Mouse (Mus musculus) CH12.LX (cell line): ENCODE data around the gene Ovch2. TPM values are rescaled to one million over a fixed set of nuclear protein-coding genes. Genes with fewer than 3 reads are reported as not detected.

Experiments
- DNase-seq: peaks from one replicate; pipeline ENCODE4 v3.0.0-alpha.2; 2013; ENCODE audit errors: extremely low read depth
- H3K27ac ChIP-seq: 2 replicates; pipeline ENCODE4 v1.5.1; 2012; ENCODE audit warnings: low read depth, mild to moderate bottlenecking, control low read depth, moderate library complexity; ENCODE audit not compliant: insufficient read depth
- H3K27me3 ChIP-seq: replicated peaks from 2 replicates; pipeline ENCODE3; 2012; ENCODE audit warnings: inconsistent platforms
- H3K36me3 ChIP-seq, 2 experiments: replicated peaks in 1 of 2; 2 replicates each; pipeline versions ENCODE3 to v1.6.1; 2012; ENCODE audit warnings: inconsistent platforms in 1 of 2, low read length in 1 of 2, mild to moderate bottlenecking in 1 of 2, mixed read lengths in 1 of 2, moderate library complexity in 1 of 2; ENCODE audit not compliant: control insufficient read depth in 1 of 2, insufficient read depth in 1 of 2
- H3K4me1 ChIP-seq, 2 experiments: 2 replicates each; pipeline ENCODE4 v1.6.1; 2012; ENCODE audit warnings: inconsistent platforms in 1 of 2, moderate library complexity in 1 of 2; ENCODE audit not compliant: insufficient read depth in 2 of 2, control insufficient read depth in 1 of 2
- H3K4me2 ChIP-seq: 2 replicates; pipeline ENCODE4 v1.6.1; 2012; ENCODE audit warnings: low read depth, mild to moderate bottlenecking, control low read depth; ENCODE audit not compliant: poor library complexity, insufficient read depth, severe bottlenecking
- H3K4me3 ChIP-seq, 3 experiments: fragments of 150-350 bp in 1 of 3; sonication (generic) in 1 of 3; replicated peaks in 1 of 3; 2 replicates each; pipeline versions ENCODE3 to v1.5.1; 2011 to 2012; ENCODE audit warnings: low read depth in 2 of 3, low read length in 2 of 3, mild to moderate bottlenecking in 2 of 3, moderate library complexity in 2 of 3, control low read depth in 1 of 3, improper control_type of control experiment in 1 of 3, inconsistent platforms in 1 of 3, mixed read lengths in 1 of 3; ENCODE audit not compliant: poor library complexity in 1 of 3
- H3K79me2 ChIP-seq: replicated peaks from 2 replicates; pipeline ENCODE4 v1.6.1; 2012; ENCODE audit warnings: mild to moderate bottlenecking, moderate library complexity; ENCODE audit not compliant: control insufficient read depth, poor library complexity, insufficient read depth, severe bottlenecking; ENCODE audit errors: extremely low read depth
- H3K9ac ChIP-seq: 2 replicates; pipeline ENCODE4 v1.6.1; 2012; ENCODE audit warnings: low read depth, mild to moderate bottlenecking, control low read depth, moderate library complexity; ENCODE audit not compliant: insufficient read depth
- H3K9me3 ChIP-seq: replicated peaks from 2 replicates; pipeline ENCODE3; 2012; ENCODE audit warnings: low read length, inconsistent platforms, mixed read lengths
- BHLHE40 ChIP-seq: IDR thresholded peaks from 2 replicates; pipeline ENCODE4 v1.6.1; 2011; ENCODE audit warnings: mild to moderate bottlenecking, low read depth, low read length, improper control_type of control experiment
- CHD2 ChIP-seq: IDR thresholded peaks from 2 replicates; pipeline ENCODE4 v1.6.1; 2011; ENCODE audit warnings: low read length, improper control_type of control experiment
- CTCF ChIP-seq, 2 experiments: IDR thresholded peaks in 1 of 2; conservative IDR thresholded peaks in 1 of 2; 2 replicates each; pipeline ENCODE4 v1.5.1; 2011 to 2012; ENCODE audit warnings: low read depth in 2 of 2, low read length in 2 of 2, improper control_type of control experiment in 1 of 2, inconsistent platforms in 1 of 2, mild to moderate bottlenecking in 1 of 2, moderate library complexity in 1 of 2
- E2F4 ChIP-seq: IDR thresholded peaks from 2 replicates; pipeline ENCODE4 v1.6.1; 2011; ENCODE audit warnings: low read depth, low read length, improper control_type of control experiment; ENCODE audit not compliant: insufficient replicate concordance
- ELF1 ChIP-seq: IDR thresholded peaks from 2 replicates; pipeline ENCODE4 v1.6.1; 2014; ENCODE audit warnings: low read depth, mild to moderate bottlenecking, inconsistent platforms, low read length, improper control_type of control experiment
- EP300 ChIP-seq: IDR thresholded peaks from 2 replicates; pipeline ENCODE4 v1.6.1; 2011; ENCODE audit warnings: low read length, improper control_type of control experiment
- ETS1 ChIP-seq: conservative IDR thresholded peaks from 2 replicates; pipeline ENCODE4 v1.6.1; 2012; ENCODE audit warnings: low read depth, mild to moderate bottlenecking, inconsistent platforms, low read length, improper control_type of control experiment, moderate library complexity
- KAT2A ChIP-seq: IDR thresholded peaks from 2 replicates; pipeline ENCODE4 v1.6.1; 2012; ENCODE audit warnings: low read length, improper control_type of control experiment, inconsistent platforms; ENCODE audit not compliant: insufficient replicate concordance
- MAX ChIP-seq: IDR thresholded peaks from 2 replicates; pipeline ENCODE4 v1.6.1; 2011; ENCODE audit warnings: low read length, improper control_type of control experiment
- MXI1 ChIP-seq: IDR thresholded peaks from 2 replicates; pipeline ENCODE4 v1.6.1; 2011; ENCODE audit warnings: mild to moderate bottlenecking, low read depth, low read length, improper control_type of control experiment
- NRF1 ChIP-seq: IDR thresholded peaks from 2 replicates; pipeline ENCODE4 v1.6.1; 2014; ENCODE audit warnings: low read depth, mild to moderate bottlenecking, inconsistent platforms, low read length, improper control_type of control experiment, moderate library complexity
- PAX5 ChIP-seq: IDR thresholded peaks from 2 replicates; pipeline ENCODE4 v1.6.1; 2012; ENCODE audit warnings: low read length, inconsistent platforms, mixed read lengths
- POLR2AphosphoS2 ChIP-seq: IDR thresholded peaks from 2 replicates; pipeline ENCODE4 v1.6.1; 2011; ENCODE audit warnings: low read depth, low read length, improper control_type of control experiment
- RAD21 ChIP-seq: IDR thresholded peaks from 2 replicates; pipeline ENCODE4 v1.6.1; 2011; ENCODE audit warnings: low read depth, mild to moderate bottlenecking, low read length, improper control_type of control experiment, moderate library complexity
- RCOR1 ChIP-seq: conservative IDR thresholded peaks from 2 replicates; pipeline ENCODE4 v1.6.1; 2012; ENCODE audit warnings: low read depth, mild to moderate bottlenecking, inconsistent platforms, low read length, improper control_type of control experiment
- SIN3A ChIP-seq: IDR thresholded peaks from 2 replicates; pipeline ENCODE4 v1.6.1; 2012; ENCODE audit warnings: low read length, improper control_type of control experiment, inconsistent platforms
- SMC3 ChIP-seq: IDR thresholded peaks from 2 replicates; pipeline ENCODE4 v1.6.1; 2011; ENCODE audit warnings: low read depth, low read length, improper control_type of control experiment
- TBP ChIP-seq: conservative IDR thresholded peaks from 2 replicates; pipeline ENCODE4 v1.6.1; 2011; ENCODE audit warnings: low read depth, low read length, improper control_type of control experiment
- UBTF ChIP-seq: IDR thresholded peaks from 2 replicates; pipeline ENCODE4 v1.6.1; 2012; ENCODE audit warnings: low read depth, mild to moderate bottlenecking, inconsistent platforms, low read length, improper control_type of control experiment, moderate library complexity
- USF1 ChIP-seq: IDR thresholded peaks from 2 replicates; pipeline ENCODE4 v1.6.1; 2014; ENCODE audit warnings: low read depth, mild to moderate bottlenecking, inconsistent platforms, low read length, improper control_type of control experiment
- ZMIZ1 ChIP-seq: IDR thresholded peaks from 2 replicates; pipeline ENCODE4 v1.6.1; 2012; ENCODE audit warnings: low read depth, mild to moderate bottlenecking, inconsistent platforms, low read length, improper control_type of control experiment
- ZNF384 ChIP-seq: IDR thresholded peaks from 2 replicates; pipeline ENCODE4 v1.6.1; 2012; ENCODE audit warnings: low read depth, low read length, improper control_type of control experiment, inconsistent platforms
- dilution Hi-C: fragments of 300-500 bp; cut with MboI; formaldehyde crosslinking; loops from 2 replicates; pipeline ENCODE4 v1.14.3; 2020; ENCODE audit warnings: low sequenced_read_pairs; ENCODE audit not compliant: extremely low pct_unique_long_range_greater_than_20kb, extremely low pct_ligation_motif_present
- in situ Hi-C: fragments of 300-500 bp; cut with MboI; formaldehyde crosslinking; loops from 3 replicates; pipeline ENCODE4 v1.14.3; 2019; ENCODE audit warnings: low sequenced_read_pairs, low pct_ligation_motif_present, low pct_unique_long_range_greater_than_20kb, mixed read lengths
- polyA plus RNA-seq: library from polyadenylated mRNA; unstranded; fragments of >175 nt; gene quantifications from 2 replicates; pipeline ENCODE4 v1.2.1, GENCODE M21; 2012; ENCODE audit warnings: low read depth; ENCODE audit not compliant: insufficient read length
- total RNA-seq, 2 experiments: library from RNA; depleted of rRNA; stranded (reverse); fragments of 300-350 nt in 1 of 2; fragments of >200 nt in 1 of 2; gene quantifications; 2 replicates each; pipeline ENCODE4 v1.2.3; 2012 to 2014

The Ovch2 gene
- total and polyA plus RNA-seq, 3 experiments = not detected

DNA sequence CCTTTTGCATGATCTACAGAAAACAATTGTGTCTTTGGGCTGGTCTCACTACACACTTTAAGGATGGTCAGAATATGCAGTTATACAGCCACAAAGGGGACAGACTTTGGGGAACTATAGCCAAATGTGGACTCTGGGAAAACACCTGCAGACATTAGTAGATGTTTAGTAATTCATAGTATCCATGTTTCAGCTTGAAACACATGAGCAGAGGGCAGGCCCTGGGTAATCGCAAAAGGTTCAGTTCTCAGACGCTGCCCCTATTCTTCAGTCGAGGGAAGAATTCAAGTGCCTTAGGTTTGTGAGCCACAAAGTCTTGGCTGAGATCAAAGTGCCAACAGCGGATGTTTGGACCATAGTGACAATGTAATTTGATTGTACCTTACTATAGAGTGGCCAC, 56.6 kb downstream of the Ovch2 start:
- DNase-seq = peak; percentile 34
- Histone ChIP-seq H3K4me3 (no peak overlapping the region), H3K4me1 (peaks cover 32 to 55% of the 10 kb centered on the region in 2 experiments), H3K4me2 (no peak overlapping the region), H3K79me2 (no peaks in the 10 kb centered on the region), H3K27me3 (no peaks in the 10 kb centered on the region), H3K36me3 (peaks cover 61 to 85% of the 10 kb centered on the region in 2 experiments), H3K9me3 (no peaks in the 10 kb centered on the region), H3K27ac (peak overlapping the region; percentile 70), H3K9ac (no peak overlapping the region)
- dilution Hi-C loops = no loop called here
- TF ChIP-seq MAX (0 out of 2 replicates have a peak, but pooled peaks have one; percentile 20), E2F4 (no peak), SIN3A (0 out of 2 replicates have a peak, but pooled peaks have one; percentile 35), BHLHE40 (peak; percentile 45; the same call in 1 of the 2 replicates), TBP (no peak), ELF1 (0 out of 2 replicates have a peak, but pooled peaks have one; percentile 15), ETS1 (peak; percentile 50; the same call in 1 of the 2 replicates)
- in situ Hi-C loops = no loop called here

DNA sequence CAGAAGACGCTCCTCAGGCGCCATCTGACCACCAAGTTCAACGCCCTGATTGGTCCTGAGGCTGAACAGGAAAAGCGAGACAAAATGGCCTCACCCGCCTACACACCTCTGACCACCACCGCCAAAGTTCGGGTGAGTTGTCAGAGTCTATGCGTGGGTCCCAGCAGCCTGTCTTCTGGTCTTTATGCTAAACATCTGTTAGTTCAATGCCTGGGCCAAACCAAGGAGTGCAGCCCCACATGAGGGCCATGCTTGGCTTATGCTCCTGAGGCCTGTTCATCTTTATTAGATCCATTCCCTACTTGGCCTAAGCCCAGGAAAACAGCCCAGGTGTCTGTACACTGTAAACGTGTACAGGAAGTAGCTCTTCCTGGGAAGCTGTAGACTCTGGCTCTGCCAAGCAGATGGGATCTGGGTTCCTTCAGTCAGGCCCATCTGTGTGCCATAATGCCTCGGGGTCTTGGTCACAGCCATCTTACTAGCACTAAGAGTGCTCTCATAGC, 58.0 kb downstream of the Ovch2 start:
- Histone ChIP-seq H3K36me3 (peaks cover 69 to 88% of the 10 kb centered on the region in 2 experiments), H3K27ac (no peak overlapping the region), H3K27me3 (no peaks in the 10 kb centered on the region), H3K4me1 (peaks cover 32 to 50% of the 10 kb centered on the region in 2 experiments), H3K4me2 (no peak overlapping the region), H3K79me2 (no peaks in the 10 kb centered on the region), H3K9ac (no peak overlapping the region), H3K9me3 (no peaks in the 10 kb centered on the region), H3K4me3 (no peak overlapping the region)
- dilution Hi-C loops (no loop called here), in situ Hi-C loops (no loop called here)
- TF ChIP-seq TBP = no peak
- no peak for TF ChIP-seq USF1
- TF ChIP-seq EP300 = no peak
- TF ChIP-seq POLR2AphosphoS2 = no peak
- TF ChIP-seq ELF1 = no peak
- no peak for TF ChIP-seq CHD2
- TF ChIP-seq UBTF = no peak
- no peak for DNase-seq

DNA sequence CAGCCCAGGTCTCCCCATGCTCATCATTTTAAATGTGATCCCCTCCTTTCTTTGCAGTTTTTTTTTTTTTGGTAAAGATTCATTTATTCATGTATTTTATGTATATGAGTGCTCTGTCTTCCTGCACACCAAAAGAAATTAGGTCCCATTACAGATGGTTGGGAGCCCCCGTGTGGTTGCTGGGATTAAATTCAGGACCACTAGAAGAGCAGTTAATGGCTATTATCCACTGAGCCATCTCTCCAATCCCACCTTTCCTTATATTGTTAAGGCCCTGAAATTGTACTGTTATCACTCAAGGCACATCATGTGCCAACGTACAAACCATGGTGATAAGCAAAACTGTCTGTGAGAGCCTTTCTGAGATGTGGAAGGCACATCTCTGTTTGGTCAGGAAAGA, 62.3 kb downstream of the Ovch2 start:
- in situ Hi-C loops (no loop called here), dilution Hi-C loops (no loop called here)
- Histone ChIP-seq H3K27ac (no peak overlapping the region), H3K4me1 (peaks cover 4 to 8% of the 10 kb centered on the region in 2 experiments), H3K9me3 (no peaks in the 10 kb centered on the region), H3K4me3 (no peak overlapping the region), H3K36me3 (peaks cover 54 to 67% of the 10 kb centered on the region in 2 experiments), H3K79me2 (no peaks in the 10 kb centered on the region), H3K27me3 (no peaks in the 10 kb centered on the region), H3K9ac (no peak overlapping the region), H3K4me2 (no peak overlapping the region)
- DNase-seq = no peak
- no peak for TF ChIP-seq NRF1
- no peak for TF ChIP-seq SIN3A
- TF ChIP-seq SMC3 = peak; percentile 44
- no peak for TF ChIP-seq ZNF384
- TF ChIP-seq ZMIZ1 = no peak
- no peak for TF ChIP-seq KAT2A
- TF ChIP-seq MXI1 = no peak
- TF ChIP-seq CTCF (conservative IDR thresholded peaks at IDR 0.05 in 1 of 2, IDR thresholded peaks at IDR 0.05 in 1 of 2; ENCODE audit: low read depth in 2 of 2, low read length in 2 of 2) = peak in 1 of 2 experiments; percentile 50; a peak in 2 of 4 replicates
- TF ChIP-seq E2F4 = no peak
- no peak for TF ChIP-seq BHLHE40
- peak; percentile 47 for TF ChIP-seq RAD21
- no peak for TF ChIP-seq PAX5
- TF ChIP-seq RCOR1 = no peak
